Mouse (Mus musculus) ES-E14 (cell line): ENCODE measurements around the gene Ldlrad3. TPM values are rescaled to one million over a fixed set of nuclear protein-coding genes. Genes with fewer than 3 reads are reported as not detected.

Experiments used
- DNase-seq: peaks from one replicate; pipeline ENCODE4 v3.0.0-alpha.2; 2013; ENCODE audit warnings: low read depth, low spot score
- H3K27ac ChIP-seq: 2 replicates; pipeline ENCODE4 v1.5.1; 2012; ENCODE audit warnings: low read depth, mild to moderate bottlenecking, low read length, moderate library complexity, mixed read lengths; ENCODE audit not compliant: poor library complexity, insufficient read depth, severe bottlenecking
- H3K36me3 ChIP-seq: 2 replicates; pipeline ENCODE4 v1.6.1; 2012; ENCODE audit warnings: mild to moderate bottlenecking, low read length, moderate library complexity, mixed read lengths; ENCODE audit not compliant: control insufficient read depth, poor library complexity, insufficient read depth, severe bottlenecking
- H3K4me1 ChIP-seq, 2 experiments: fragments of 150-350 bp in 1 of 2; sonication (generic) in 1 of 2; 2 replicates each; pipeline ENCODE4 v1.6.1; 2012; ENCODE audit warnings: low read length in 2 of 2, mild to moderate bottlenecking in 1 of 2, mixed read lengths in 1 of 2; ENCODE audit not compliant: control insufficient read depth in 2 of 2, insufficient read depth in 2 of 2, poor library complexity in 1 of 2
- H3K4me3 ChIP-seq, 2 experiments: fragments of 150-350 bp in 1 of 2; sonication (generic) in 1 of 2; 2 replicates each; pipeline ENCODE4 v1.5.1; 2012; ENCODE audit warnings: low read length in 2 of 2, low read depth in 1 of 2, mild to moderate bottlenecking in 1 of 2, mixed read lengths in 1 of 2; ENCODE audit not compliant: insufficient read depth in 1 of 2, poor library complexity in 1 of 2, severe bottlenecking in 1 of 2
- H3K9ac ChIP-seq: 2 replicates; pipeline ENCODE4 v1.6.1; 2012; ENCODE audit warnings: low read depth, mild to moderate bottlenecking, low read length, mixed read lengths; ENCODE audit not compliant: poor library complexity, insufficient read depth, severe bottlenecking
- H3K9me3 ChIP-seq: fragments of 150-350 bp; sonication (generic); 2 replicates; pipeline ENCODE4 v1.6.1; 2012; ENCODE audit warnings: low read depth, mild to moderate bottlenecking, low read length; ENCODE audit not compliant: control insufficient read depth, insufficient read depth
- CHD2 ChIP-seq: IDR thresholded peaks from 2 replicates; pipeline ENCODE4 v1.6.1; 2014; ENCODE audit warnings: mild to moderate bottlenecking, low read depth, low read length, inconsistent platforms
- HCFC1 ChIP-seq: IDR thresholded peaks from 2 replicates; pipeline ENCODE4 v1.6.1; 2012; ENCODE audit warnings: low read length, inconsistent platforms, borderline replicate concordance; ENCODE audit not compliant: insufficient read depth
- MAFK ChIP-seq: IDR thresholded peaks from 2 replicates; pipeline ENCODE4 v1.6.1; 2014; ENCODE audit warnings: mild to moderate bottlenecking, low read depth, low read length, inconsistent platforms; ENCODE audit not compliant: insufficient read depth
- ZC3H11A ChIP-seq: IDR thresholded peaks from 2 replicates; pipeline ENCODE4 v1.6.1; 2012; ENCODE audit warnings: low read depth, mild to moderate bottlenecking, inconsistent platforms, low read length, borderline replicate concordance
- ZNF384 ChIP-seq: IDR thresholded peaks from 2 replicates; pipeline ENCODE4 v1.6.1; 2012; ENCODE audit warnings: low read depth, low read length, inconsistent platforms
- in situ Hi-C, 2 experiments: fragments of 600-800 bp; cut with MboI; formaldehyde crosslinking; loops; one replicate each; pipeline ENCODE4 v1.15.1; 2025; ENCODE audit warnings: low sequenced_read_pairs in 2 of 2, inconsistent platforms in 1 of 2; ENCODE audit not compliant: unreplicated experiment in 2 of 2
- total RNA-seq: library from RNA; depleted of rRNA; stranded (reverse); fragments of 300-350 nt; gene quantifications from 2 replicates; pipeline ENCODE4 v1.2.3, GENCODE M21; 2012

Ldlrad3 gene
- total RNA-seq, 1 experiment: 27.1 TPM

- TF ChIP-seq CHD2 (no peak), HCFC1 (no peak), ZNF384 (no peak), ZC3H11A (no peak), MAFK (no peak)
- Histone ChIP-seq H3K36me3 (peaks cover 2% of the 10 kb centered on the region; the same call in 1 of the 2 replicates), H3K4me1 (peaks cover 22 to 27% of the 10 kb centered on the region in 2 experiments), H3K9ac (no peak overlapping the region), H3K27ac (no peak overlapping the region; the same call in 1 of the 2 replicates), H3K9me3 (no peaks in the 10 kb centered on the region), H3K4me3 (no peak overlapping the region)
- in situ Hi-C loops: no loop called here
- DNase-seq: no peak
Observed at GRCm38 (mm10) chr2:102110306-102110705, 75.9 kb downstream of the Ldlrad3 start.

- no peaks in the 10 kb centered on the region for H3K9me3 ChIP-seq
- H3K4me1 ChIP-seq: peaks cover 14% of the 10 kb centered on the region in 2 experiments
- H3K36me3 ChIP-seq: peaks cover 7% of the 10 kb centered on the region; the same call in 1 of the 2 replicates
- H3K9ac ChIP-seq: no peak overlapping the region
- no peak overlapping the region for H3K27ac ChIP-seq
- in situ Hi-C loops: no loop called here
- DNase-seq: no peak
- no peak overlapping the region for H3K4me3 ChIP-seq
- no peak for TF ChIP-seq HCFC1
- TF ChIP-seq ZNF384: peak; percentile 98
Observed at GRCm38 (mm10) chr2:102107280-102107679, 78.9 kb downstream of the Ldlrad3 start.

- H3K4me3 ChIP-seq: no peak overlapping the region
- no peak for DNase-seq
- H3K9ac ChIP-seq: no peak overlapping the region
- H3K9me3 ChIP-seq: no peaks in the 10 kb centered on the region
- H3K27ac ChIP-seq: no peak overlapping the region
- peaks cover 7% of the 10 kb centered on the region; the same call in 1 of the 2 replicates for H3K36me3 ChIP-seq
- H3K4me1 ChIP-seq: peaks cover 11% of the 10 kb centered on the region in 2 experiments
- in situ Hi-C loops: no loop called here
- no peak for TF ChIP-seq HCFC1
- no peak for TF ChIP-seq MAFK
- TF ChIP-seq ZNF384: no peak
- no peak for TF ChIP-seq CHD2
- TF ChIP-seq ZC3H11A: no peak
Observed at GRCm38 (mm10) chr2:102106728-102107127, 79.5 kb downstream of the Ldlrad3 start.

GRCm38 (mm10) chr2:102105454-102105853 lies 80.7 kb downstream of the Ldlrad3 start:
- H3K4me3 ChIP-seq: no peak overlapping the region
- no peaks in the 10 kb centered on the region for H3K9me3 ChIP-seq
- H3K36me3 ChIP-seq: peaks cover 7% of the 10 kb centered on the region; the same call in 1 of the 2 replicates
- in situ Hi-C loops: no loop called here
- H3K27ac ChIP-seq: no peak overlapping the region
- H3K4me1 ChIP-seq: peaks cover 4 to 8% of the 10 kb centered on the region in 2 experiments; a peak in 3 of 4 replicates
- no peak for DNase-seq
- no peak overlapping the region for H3K9ac ChIP-seq
- no peak for TF ChIP-seq MAFK
- TF ChIP-seq ZC3H11A: no peak
- TF ChIP-seq HCFC1: no peak
- TF ChIP-seq CHD2: no peak
- no peak for TF ChIP-seq ZNF384

GRCm38 (mm10) chr2:102103955-102104354 lies 82.2 kb downstream of the Ldlrad3 start:
- no peak for DNase-seq
- peaks cover 7% of the 10 kb centered on the region; the same call in 1 of the 2 replicates for H3K36me3 ChIP-seq
- in situ Hi-C loops: no loop called here
- H3K9me3 ChIP-seq: no peaks in the 10 kb centered on the region
- no peak overlapping the region for H3K4me3 ChIP-seq
- no peak overlapping the region for H3K27ac ChIP-seq
- TF ChIP-seq MAFK (no peak), ZNF384 (no peak), CHD2 (no peak), HCFC1 (no peak), ZC3H11A (no peak)
- H3K4me1 ChIP-seq: peaks cover 0 to 10% of the 10 kb centered on the region in 2 experiments; a peak in 3 of 4 replicates
- H3K9ac ChIP-seq: no peak overlapping the region
